Mouse (Mus musculus) thymus, postnatal 25 days (tissue): ENCODE data around the gene Slc11a2.
"Not testable (repeated sequence)": the region's sequence is repeated elsewhere in the genome, so short reads cannot be mapped to it uniquely, and the experiment has no call there.

Experiments
- DNase-seq: peaks from one replicate; pipeline ENCODE4 v3.0.0; 2022

Gene Slc11a2

GRCm38 (mm10) chr15:100402347-100402746 lies 22.5 kb downstream of the Slc11a2 start:
- no peak for DNase-seq

- no peak for DNase-seq
Observed at GRCm38 (mm10) chr15:100401811-100402210, 23.1 kb downstream of the Slc11a2 start.

GRCm38 (mm10) chr15:100400592-100401250 lies 24.2 kb downstream of the Slc11a2 start:
- DNase-seq, result no peak

- no peak for DNase-seq
Observed at GRCm38 (mm10) chr15:100395561-100395960, 29.3 kb downstream of the Slc11a2 start.

GRCm38 (mm10) chr15:100393016-100393415 lies 31.9 kb downstream of the Slc11a2 start:
- no peak for DNase-seq

- no peak for DNase-seq
Observed at GRCm38 (mm10) chr15:100391599-100391998, 33.3 kb downstream of the Slc11a2 start.

GRCm38 (mm10) chr15:100391066-100391465 lies 33.8 kb downstream of the Slc11a2 start:
- DNase-seq, result no peak

- no peak for DNase-seq
Observed at GRCm38 (mm10) chr15:100388886-100389285, 36.0 kb downstream of the Slc11a2 start.

- peak; percentile 14 for DNase-seq
Observed at GRCm38 (mm10) chr15:100388224-100388835, 36.5 kb downstream of the Slc11a2 start.

GRCm38 (mm10) chr15:100387544-100388223 lies 37.2 kb downstream of the Slc11a2 start:
- no peak for DNase-seq

GRCm38 (mm10) chr15:100385705-100386104 lies 39.2 kb downstream of the Slc11a2 start:
- no peak for DNase-seq

- DNase-seq, result no peak
Observed at GRCm38 (mm10) chr15:100380104-100380503, 44.8 kb downstream of the Slc11a2 start.

GRCm38 (mm10) chr15:100379658-100380057 lies 45.2 kb downstream of the Slc11a2 start:
- no peak for DNase-seq

- DNase-seq, result not testable (repeated sequence)
Observed at GRCm38 (mm10) chr15:100377847-100378505, 46.9 kb downstream of the Slc11a2 start.

- DNase-seq, result peak; percentile 51
Observed at GRCm38 (mm10) chr15:100375066-100375465, 49.8 kb downstream of the Slc11a2 start.

GRCm38 (mm10) chr15:100367119-100367518 lies 57.8 kb downstream of the Slc11a2 start:
- DNase-seq, result no peak

GRCm38 (mm10) chr15:100365967-100366366 lies 58.9 kb downstream of the Slc11a2 start:
- not testable (repeated sequence) for DNase-seq

- no peak for DNase-seq
Observed at GRCm38 (mm10) chr15:100364242-100364641, 60.6 kb downstream of the Slc11a2 start, which contains the start of gene Higd1c. Higd1c (plus strand) TSS chr15:100364542.

- no peak for DNase-seq
Observed at GRCm38 (mm10) chr15:100355876-100356275, 69.0 kb downstream of the Slc11a2 start.

GRCm38 (mm10) chr15:100353399-100353798 lies 71.5 kb downstream of the Slc11a2 start:
- not testable (repeated sequence) for DNase-seq

GRCm38 (mm10) chr15:100352711-100353250 lies 72.1 kb downstream of the Slc11a2 start, which contains the start of the genes Methig1 and Mettl7a2:
Methig1 (plus strand) TSS chr15:100353149.
Mettl7a2 (plus strand) TSS chr15:100353200.
- no peak for DNase-seq

- DNase-seq, result no peak
Observed at GRCm38 (mm10) chr15:100351501-100352060, 73.3 kb downstream of the Slc11a2 start.

- DNase-seq, result no peak
Observed at GRCm38 (mm10) chr15:100349496-100349895, 75.4 kb downstream of the Slc11a2 start.
